Mouse (Mus musculus) colon, adult 2 months (tissue): ENCODE results near the gene AL732309.1. TPM values are rescaled to one million over a fixed set of nuclear protein-coding genes. Genes with fewer than 3 reads are reported as not detected.

Experiments
- polyA plus RNA-seq: library from polyadenylated mRNA; depleted of rRNA; stranded (reverse); fragments of >200 nt; gene quantifications from 2 replicates; pipeline ENCODE4 v1.2.3, GENCODE M21; 2012; rRNA removed

AL732309.1 gene
- polyA plus RNA-seq = 26.9 and 28.8 TPM in 2 replicates

GRCm38 (mm10) chr2:25246183-25247072 lies at the start of gene AL732309.1:
Gene AL732309.1, minus strand, starts transcription at chr2:25246863.

GRCm38 (mm10) chr2:25289651-25290050 lies 43.0 kb upstream of the AL732309.1 start, which contains the start of gene Lrrc26:
Gene Lrrc26, plus strand, starts transcription at chr2:25289915.

GRCm38 (mm10) chr2:25287927-25288649 lies 41.4 kb upstream of the AL732309.1 start, which contains the start of gene Tmem210:
Gene Tmem210, plus strand, starts transcription at chr2:25288145.

GRCm38 (mm10) chr2:25271827-25272511 lies 25.3 kb upstream of the AL732309.1 start, which contains the start of the genes Ssna1 and Anapc2:
Gene Ssna1, minus strand, starts transcription at chr2:25272438.
Gene Anapc2, plus strand, starts transcription at chr2:25272478.

GRCm38 (mm10) chr2:25262291-25262767 lies 15.7 kb upstream of the AL732309.1 start, which contains the start of gene Tprn:
Gene Tprn, plus strand, starts transcription at chr2:25262618.

GRCm38 (mm10) chr2:25255284-25255779 lies 8.7 kb upstream of the AL732309.1 start, which contains the start of gene Tmem203:
Gene Tmem203, plus strand, starts transcription at chr2:25255439.

GRCm38 (mm10) chr2:25242101-25242506 lies 4.6 kb downstream of the AL732309.1 start, which contains the start of the genes Rnf208 and Cysrt1:
Gene Rnf208, plus strand, starts transcription at chr2:25242255.
Gene Cysrt1, minus strand, starts transcription at chr2:25242452.

GRCm38 (mm10) chr2:25236614-25237013 lies 10.0 kb downstream of the AL732309.1 start, which contains the start of gene Rnf224:
Gene Rnf224, minus strand, starts transcription at chr2:25236787.

GRCm38 (mm10) chr2:25234050-25234449 lies 12.6 kb downstream of the AL732309.1 start, which contains the start of gene Slc34a3:
Gene Slc34a3, minus strand, starts transcription at chr2:25234364.

GRCm38 (mm10) chr2:25224492-25224765 lies 22.2 kb downstream of the AL732309.1 start, which contains the start of gene Tubb4b:
Gene Tubb4b, minus strand, starts transcription at chr2:25224702.

GRCm38 (mm10) chr2:25218445-25218844 lies 28.2 kb downstream of the AL732309.1 start, which contains the start of gene Fam166a:
Gene Fam166a, plus strand, starts transcription at chr2:25218745.

GRCm38 (mm10) chr2:25214444-25214843 lies 32.2 kb downstream of the AL732309.1 start, which contains the start of gene Stpg3:
Gene Stpg3, minus strand, starts transcription at chr2:25214637.

GRCm38 (mm10) chr2:25211121-25211670 lies 35.5 kb downstream of the AL732309.1 start, which contains the start of gene Nelfb:
Gene Nelfb, minus strand, starts transcription at chr2:25211489.

GRCm38 (mm10) chr2:25196172-25196954 lies 50.3 kb downstream of the AL732309.1 start, which contains the start of gene Tor4a:
Gene Tor4a, minus strand, starts transcription at chr2:25196886.

Other genes with a start within 250 kb of the AL732309.1 start
- gene Nsmf, start 192.5 kb downstream of the AL732309.1 start, polyA plus RNA-seq = 234 and 268 TPM in 2 replicates
- 240 and 325 TPM in 2 replicates for gene Entpd8, start 166.6 kb downstream of the AL732309.1 start, polyA plus RNA-seq
- gene Noxa1, start 151.7 kb downstream of the AL732309.1 start, polyA plus RNA-seq = 82.7 and 117 TPM in 2 replicates
- 38.5 and 40.0 TPM in 2 replicates for gene Nrarp, start 66.1 kb downstream of the AL732309.1 start, polyA plus RNA-seq
- 73.5 and 77.4 TPM in 2 replicates for gene Tor4a, start 50.0 kb downstream of the AL732309.1 start, polyA plus RNA-seq
- gene Nelfb, start 35.4 kb downstream of the AL732309.1 start, polyA plus RNA-seq = 58.5 and 62.9 TPM in 2 replicates
- 0.19 TPM in 1 of 2 replicates, not detected in the other for gene Stpg3, start 32.2 kb downstream of the AL732309.1 start, polyA plus RNA-seq
- 0.10 TPM in 1 of 2 replicates, not detected in the other for gene Fam166a, start 28.1 kb downstream of the AL732309.1 start, polyA plus RNA-seq
- gene Tubb4b, start 22.2 kb downstream of the AL732309.1 start, polyA plus RNA-seq = 680 and 930 TPM in 2 replicates
- 0.06 TPM in 1 of 2 replicates, not detected in the other for gene Slc34a3, start 12.5 kb downstream of the AL732309.1 start, polyA plus RNA-seq
- gene Rnf224, start 10.1 kb downstream of the AL732309.1 start, polyA plus RNA-seq = not detected in 2 replicates
- gene Rnf208, start 4.6 kb downstream of the AL732309.1 start, polyA plus RNA-seq = 17.8 and 19.3 TPM in 2 replicates
- 0.41 TPM in 1 of 2 replicates, not detected in the other for gene Cysrt1, start 4.4 kb downstream of the AL732309.1 start, polyA plus RNA-seq
- gene Tmem203, start 8.6 kb upstream of the AL732309.1 start, polyA plus RNA-seq = 39.1 and 59.2 TPM in 2 replicates
- gene Tprn, start 15.8 kb upstream of the AL732309.1 start, polyA plus RNA-seq = 194 and 199 TPM in 2 replicates
- 68.4 and 69.1 TPM in 2 replicates for gene Ssna1, start 25.6 kb upstream of the AL732309.1 start, polyA plus RNA-seq
- 80.9 and 85.4 TPM in 2 replicates for gene Anapc2, start 25.6 kb upstream of the AL732309.1 start, polyA plus RNA-seq
- gene Tmem210, start 41.3 kb upstream of the AL732309.1 start, polyA plus RNA-seq = not detected in 2 replicates
- 197 and 281 TPM in 2 replicates for gene Lrrc26, start 43.1 kb upstream of the AL732309.1 start, polyA plus RNA-seq
- 1.5 TPM in 2 replicates for gene Grin1, start 72.3 kb upstream of the AL732309.1 start, polyA plus RNA-seq
- gene Man1b1, start 85.5 kb upstream of the AL732309.1 start, polyA plus RNA-seq = 15.6 and 17.3 TPM in 2 replicates
- 37.3 and 38.5 TPM in 2 replicates for gene Dpp7, start 109.5 kb upstream of the AL732309.1 start, polyA plus RNA-seq
- 53.2 and 76.3 TPM in 2 replicates for gene Uap1l1, start 118.8 kb upstream of the AL732309.1 start, polyA plus RNA-seq
- 24.4 and 27.1 TPM in 2 replicates for gene Sapcd2, start 125.5 kb upstream of the AL732309.1 start, polyA plus RNA-seq
- 66.7 and 73.6 TPM in 2 replicates for gene Entpd2, start 149.0 kb upstream of the AL732309.1 start, polyA plus RNA-seq
- 246 and 266 TPM in 2 replicates for gene Npdc1, start 152.5 kb upstream of the AL732309.1 start, polyA plus RNA-seq
- 0.19 and 0.25 TPM in 2 replicates for gene Fut7, start 176.4 kb upstream of the AL732309.1 start, polyA plus RNA-seq
- 19.3 and 24.9 TPM in 2 replicates for gene Abca2, start 181.8 kb upstream of the AL732309.1 start, polyA plus RNA-seq
- 1.6 and 2.1 TPM in 2 replicates for gene Clic3, start 210.0 kb upstream of the AL732309.1 start, polyA plus RNA-seq
- gene Paxx, start 214.2 kb upstream of the AL732309.1 start, polyA plus RNA-seq = 66.2 and 79.3 TPM in 2 replicates
- gene Ptgds, start 223.2 kb upstream of the AL732309.1 start, polyA plus RNA-seq = 0.21 and 0.37 TPM in 2 replicates
- not detected in 2 replicates for gene Lcn12, start 247.0 kb upstream of the AL732309.1 start, polyA plus RNA-seq